Mouse (Mus musculus) frontal cortex, postnatal 25 days (tissue): Measurements from ENCODE around the gene Kcnj2.
A peak's percentile ranks its signal among the peaks of the same experiment; 100 is the strongest.

Experiments used
- DNase-seq, 2 experiments: peaks; one replicate each; pipeline ENCODE4 v3.0.0; 2022; ENCODE audit warnings: low spot score in 2 of 2

Kcnj2 gene

DNA sequence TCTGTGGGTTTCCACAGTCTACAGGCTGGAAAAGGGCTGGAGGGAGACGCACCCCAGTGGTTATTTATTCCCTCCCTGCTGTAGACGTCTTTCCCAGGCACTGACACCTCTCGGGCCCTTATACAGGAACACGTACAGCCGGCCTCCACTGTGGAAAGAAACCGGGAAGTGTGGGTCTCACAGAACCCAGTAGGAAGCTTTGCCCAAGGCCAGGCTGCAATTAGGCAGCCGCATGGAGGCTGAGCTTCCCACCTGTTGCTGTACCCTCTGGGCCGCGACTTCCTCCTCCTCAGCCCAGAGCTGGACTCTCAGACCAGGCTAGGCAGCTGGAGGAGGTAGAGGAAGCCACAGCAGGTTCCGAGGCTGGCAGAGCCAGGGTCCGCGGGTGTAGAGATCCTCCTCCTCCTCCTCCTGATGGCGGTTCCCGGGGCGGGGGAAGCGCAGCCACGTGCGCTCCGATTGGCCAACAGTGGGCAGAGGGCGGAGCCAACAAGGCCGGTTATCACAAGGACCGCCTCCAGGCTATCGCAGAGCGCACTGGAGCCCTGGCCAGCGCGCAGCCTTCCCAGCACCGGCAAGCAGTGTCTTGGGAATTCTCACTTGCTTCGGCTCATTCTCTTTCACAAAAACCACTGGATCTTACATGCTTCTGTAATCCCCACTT lies at the start of gene Kcnj2:
Gene Kcnj2, plus strand, starts transcription at position 530 of the 664 bp plus-strand sequence.
- DNase-seq: peak; percentile 78 to 85

DNA sequence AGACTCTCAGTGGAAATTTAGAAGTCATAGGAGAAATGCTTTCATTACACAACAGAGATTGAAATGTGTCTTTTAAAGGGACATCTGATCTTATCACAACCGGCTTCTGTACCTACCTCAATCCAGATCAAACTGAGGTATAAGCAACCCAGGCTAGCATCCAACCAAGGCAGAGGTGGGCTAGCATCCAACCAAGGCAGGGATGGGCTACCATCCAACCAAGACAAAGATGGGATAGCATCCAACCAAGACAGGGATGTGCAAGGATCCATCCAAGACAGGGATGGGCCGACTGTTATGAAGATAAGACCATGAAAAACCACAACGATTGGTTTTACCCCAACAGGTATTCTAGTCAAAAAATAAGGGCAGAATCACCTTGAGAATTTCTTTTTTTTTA lies 49.8 kb upstream of the Kcnj2 start:
- DNase-seq: no peak

DNA sequence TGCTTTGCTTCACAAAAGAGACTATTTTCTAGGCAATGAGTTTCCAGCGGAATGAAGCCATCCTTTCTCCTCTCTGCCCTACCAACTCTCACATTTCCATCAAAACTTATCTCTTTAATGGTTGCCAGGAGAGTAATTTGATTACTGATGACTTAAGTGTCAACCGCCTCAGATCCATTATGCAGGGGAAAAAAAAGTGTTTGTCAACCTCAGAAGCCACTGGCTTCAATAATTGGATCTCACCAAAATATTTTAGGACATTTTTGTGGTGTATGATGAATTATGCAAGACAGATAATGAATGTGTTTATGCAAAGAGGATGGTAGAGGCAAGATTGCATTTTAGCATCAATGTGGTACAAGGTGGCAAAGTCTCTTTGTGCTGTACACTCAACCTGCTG lies 45.8 kb upstream of the Kcnj2 start:
- DNase-seq: no peak

DNA sequence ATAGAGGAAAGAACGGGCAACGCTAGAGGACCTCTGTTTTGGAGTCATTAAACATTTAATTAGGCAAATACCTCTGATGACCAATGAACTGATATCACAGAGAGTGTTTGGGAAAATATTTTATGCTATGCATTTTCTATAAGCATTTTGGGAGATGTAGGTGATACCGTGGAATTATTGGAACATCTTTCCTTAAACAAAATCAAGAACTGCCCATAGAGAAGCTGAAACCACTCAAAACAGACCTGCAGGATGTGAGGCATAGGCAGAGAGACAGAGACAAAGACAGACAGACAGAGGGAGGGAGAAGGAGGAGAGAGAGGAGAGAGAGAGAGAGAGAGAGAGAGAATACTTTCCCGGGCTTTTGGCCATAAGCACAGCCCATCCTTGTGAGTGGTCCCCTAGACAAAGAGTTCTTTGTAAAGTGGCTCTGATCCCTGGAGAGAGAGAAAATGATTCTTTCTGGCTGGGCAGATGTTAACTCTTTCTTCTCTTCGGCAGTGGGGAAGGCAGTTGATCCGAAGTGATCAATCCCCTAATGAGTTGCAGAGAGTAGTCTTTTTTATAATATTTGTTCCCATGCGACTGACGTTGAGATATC lies 43.2 kb upstream of the Kcnj2 start:
- DNase-seq: no peak

DNA sequence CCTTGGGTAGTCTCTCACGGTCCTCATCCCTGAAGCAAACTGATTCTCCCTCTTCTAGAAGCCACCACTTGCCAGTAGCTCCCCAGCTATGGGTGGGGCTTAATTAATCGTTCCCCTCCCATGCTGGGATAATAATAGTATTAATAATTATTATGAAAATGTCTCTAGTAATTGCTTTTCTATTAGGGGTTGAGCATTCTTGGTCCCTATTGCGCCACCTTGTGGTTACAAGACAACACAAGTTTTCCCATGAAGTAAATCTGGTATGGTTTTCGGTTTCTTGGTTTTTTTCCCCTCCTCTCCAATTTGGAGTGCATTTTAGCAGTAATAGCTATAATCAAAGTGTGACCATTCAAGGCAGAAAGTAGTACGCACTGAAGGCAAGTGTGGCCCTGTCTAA lies 23.8 kb upstream of the Kcnj2 start:
- DNase-seq: no peak

DNA sequence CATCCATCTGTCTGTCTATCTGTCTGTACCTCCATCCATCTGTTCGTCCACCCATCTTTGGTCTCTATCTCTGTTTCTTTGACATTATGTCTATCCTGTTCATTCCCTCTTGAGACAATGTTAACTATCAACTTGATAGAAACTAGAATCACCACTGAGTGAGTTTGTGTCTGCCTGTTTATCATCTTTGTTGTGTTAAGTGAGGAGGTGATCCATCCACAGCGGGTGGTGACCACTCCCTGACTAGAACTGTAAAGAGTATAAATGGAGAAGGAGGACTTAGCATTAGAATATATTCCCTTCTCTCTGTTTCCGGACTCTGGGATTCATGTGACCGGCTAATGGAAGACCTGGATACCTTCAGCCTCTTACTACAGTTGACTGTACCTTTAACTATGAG lies 22.7 kb upstream of the Kcnj2 start:
- DNase-seq: no peak

DNA sequence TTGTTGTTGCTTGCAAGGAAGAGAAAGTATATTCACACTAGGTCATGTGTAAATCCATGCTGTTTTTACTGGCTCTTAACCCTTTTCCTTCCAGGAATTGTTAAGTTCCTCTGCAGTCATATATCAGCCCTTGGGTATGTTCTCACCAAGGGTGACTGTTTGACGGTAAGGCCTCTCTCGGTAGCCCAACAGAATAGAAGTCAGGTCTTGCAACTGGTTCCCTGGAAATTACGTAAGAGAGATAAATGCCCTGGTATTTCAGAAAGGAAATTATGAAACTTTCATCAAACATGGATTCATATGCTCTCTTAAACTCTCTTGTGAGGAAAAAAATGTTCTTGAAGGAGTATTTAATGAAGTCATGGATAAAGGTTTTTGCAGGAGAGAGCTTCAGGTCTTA lies 11.7 kb upstream of the Kcnj2 start:
- no peak for DNase-seq

DNA sequence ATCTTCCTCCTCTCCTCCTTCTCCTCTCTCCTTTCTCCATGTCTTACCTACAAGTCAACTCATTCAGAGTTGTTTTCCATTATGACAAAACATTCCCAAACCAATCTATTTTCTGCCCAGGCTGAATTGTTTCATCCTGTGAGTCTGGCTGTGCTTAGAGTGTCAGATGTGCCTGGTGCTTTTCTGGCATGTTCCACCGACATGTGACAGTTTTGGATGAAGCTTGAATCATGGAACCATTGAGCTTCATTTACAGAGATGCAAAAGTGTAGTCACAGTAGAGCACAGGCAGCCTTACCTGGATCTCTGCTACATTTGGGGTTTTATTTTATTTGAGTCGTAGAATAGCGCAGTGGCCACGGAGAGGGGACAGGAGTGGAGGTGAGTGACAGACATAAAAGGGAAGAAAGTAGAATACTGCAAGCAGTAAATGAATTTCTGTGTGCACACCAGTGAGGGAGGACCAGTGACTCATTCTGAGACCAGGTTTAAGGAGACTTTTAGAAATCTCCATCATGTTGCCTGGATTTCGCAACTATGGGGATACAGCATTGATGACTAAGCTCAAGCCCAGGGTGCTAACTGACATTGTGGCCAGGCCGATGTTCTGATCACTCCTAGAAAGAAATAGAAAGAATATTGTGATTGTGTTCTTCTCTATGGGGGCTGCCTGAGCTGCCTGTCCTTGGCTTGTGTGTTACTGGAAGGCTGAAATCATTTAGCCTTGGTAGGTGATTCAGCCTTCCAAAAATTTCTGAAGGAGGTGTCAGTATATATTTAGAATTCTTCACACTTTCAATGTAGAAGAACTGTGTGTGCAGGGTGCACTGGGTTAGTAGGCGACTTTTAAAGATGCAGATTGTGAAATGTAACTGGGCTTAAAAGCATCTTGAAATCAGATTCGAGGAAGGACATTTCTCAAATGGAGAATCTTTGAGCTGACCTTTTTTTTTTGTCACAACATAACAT lies 10.8 kb upstream of the Kcnj2 start:
- DNase-seq: no peak

DNA sequence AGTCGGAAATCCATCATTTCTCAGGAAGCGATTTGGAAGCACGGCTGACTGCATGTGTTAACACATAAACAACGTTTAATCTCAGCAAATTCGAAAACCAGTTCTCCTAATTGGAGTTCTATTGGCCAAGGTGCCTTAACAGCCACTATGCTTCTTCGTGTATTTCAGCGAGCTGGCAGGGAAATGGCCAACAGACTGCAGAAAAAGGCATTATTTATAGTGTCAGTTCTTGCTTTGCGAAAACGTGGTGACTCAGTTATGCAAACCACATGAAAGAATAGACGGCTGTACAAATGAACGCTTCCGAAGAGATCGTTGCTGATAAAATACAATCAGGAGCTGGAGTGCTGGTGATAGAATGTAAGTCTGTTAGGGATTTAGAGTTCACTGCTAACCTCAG lies 9.9 kb upstream of the Kcnj2 start:
- DNase-seq: no peak

DNA sequence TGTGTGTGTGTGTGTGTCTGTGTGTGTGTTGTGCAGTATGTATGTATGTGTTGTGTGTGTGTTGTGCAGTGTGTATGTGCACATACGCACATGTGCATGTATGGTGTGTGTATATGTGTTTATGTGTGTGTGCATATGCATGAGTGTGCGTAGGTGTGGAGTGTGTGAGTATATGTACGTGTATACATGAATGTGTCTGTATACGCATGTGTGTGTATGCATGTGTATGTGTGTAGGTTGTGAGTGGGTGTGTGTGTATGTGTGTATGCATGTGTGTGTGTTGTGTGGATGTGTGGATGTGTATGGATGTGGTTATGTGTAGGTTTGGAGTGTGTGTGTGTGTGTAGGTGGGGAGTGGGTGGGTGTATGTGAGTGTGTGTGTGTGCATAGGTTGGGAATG lies 8.5 kb upstream of the Kcnj2 start:
- DNase-seq: no peak

DNA sequence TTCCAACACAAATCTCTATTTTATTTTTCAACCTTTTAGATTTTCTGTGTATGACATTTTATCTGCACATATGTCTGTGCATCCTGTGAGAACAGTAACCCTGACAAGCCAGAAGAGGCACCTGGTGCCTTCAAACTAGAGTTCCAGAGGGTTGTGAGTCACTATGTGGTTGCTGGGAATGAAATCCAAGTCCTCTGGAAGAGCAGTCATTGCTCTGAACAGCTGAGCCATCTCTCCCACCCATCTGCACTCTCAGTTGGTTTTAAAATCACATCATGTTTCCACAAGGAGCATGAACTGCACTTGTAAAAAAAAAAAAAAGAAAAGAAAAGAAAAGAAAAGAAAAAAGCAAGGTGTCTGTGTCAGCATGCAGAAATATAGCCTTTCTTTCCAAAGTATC lies 6.5 kb upstream of the Kcnj2 start:
- no peak for DNase-seq

DNA sequence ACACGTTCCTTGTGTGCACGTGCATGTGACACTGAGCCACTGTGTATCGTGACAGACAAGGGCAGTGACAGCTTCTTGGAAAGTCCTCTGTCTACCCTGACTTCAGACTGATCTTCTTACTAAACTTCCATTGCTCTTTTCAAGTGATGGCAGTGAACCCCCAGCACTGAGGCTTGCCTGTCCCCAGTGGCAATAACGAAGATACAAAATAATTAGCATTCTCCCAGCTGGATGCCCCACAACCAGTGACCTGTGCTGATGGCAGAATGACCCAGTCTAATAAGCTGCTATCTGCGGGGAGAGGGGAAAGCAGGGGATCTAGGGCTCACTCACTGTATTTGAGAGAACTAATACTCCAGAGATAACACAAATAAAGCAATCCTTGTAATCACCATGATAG lies 5.7 kb upstream of the Kcnj2 start:
- no peak for DNase-seq

DNA sequence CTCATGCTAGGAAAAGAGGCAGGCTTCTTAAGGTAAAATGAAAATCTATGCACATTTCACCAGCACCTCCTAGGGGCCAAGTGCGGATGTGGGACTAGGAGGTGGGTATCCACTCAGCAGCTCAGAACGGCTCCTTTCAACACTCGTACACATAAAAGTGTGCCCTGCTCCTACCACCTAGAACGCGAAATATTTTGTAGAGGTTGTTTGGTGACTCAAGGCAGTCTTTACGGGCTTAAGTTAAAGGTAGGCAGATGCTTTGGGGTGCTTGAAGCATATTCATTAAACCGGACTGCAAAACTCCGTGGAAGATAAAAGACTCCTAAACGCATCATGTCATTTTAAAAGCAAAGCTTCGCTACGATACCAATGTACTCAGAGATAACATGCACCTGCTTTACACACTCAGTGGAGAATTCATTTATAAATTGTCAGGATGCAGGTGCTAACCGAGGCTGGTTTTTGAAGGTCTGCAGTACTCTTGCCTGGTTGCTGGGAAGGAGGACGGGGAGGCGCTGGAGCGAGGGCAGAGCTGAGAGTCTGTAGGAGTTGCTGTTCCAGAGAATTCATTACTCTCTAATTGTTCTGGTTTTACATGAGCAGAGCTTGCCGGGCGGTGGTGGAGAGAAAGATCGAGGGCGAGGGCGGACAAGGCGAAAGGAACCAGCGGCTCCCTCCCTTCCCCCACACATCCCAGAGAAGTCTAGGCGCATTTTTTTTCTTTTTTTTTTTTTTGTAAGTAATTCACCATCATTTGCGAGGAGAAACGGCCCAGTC lies 1.0 kb upstream of the Kcnj2 start:
- DNase-seq: peak; percentile 38 to 48

DNA sequence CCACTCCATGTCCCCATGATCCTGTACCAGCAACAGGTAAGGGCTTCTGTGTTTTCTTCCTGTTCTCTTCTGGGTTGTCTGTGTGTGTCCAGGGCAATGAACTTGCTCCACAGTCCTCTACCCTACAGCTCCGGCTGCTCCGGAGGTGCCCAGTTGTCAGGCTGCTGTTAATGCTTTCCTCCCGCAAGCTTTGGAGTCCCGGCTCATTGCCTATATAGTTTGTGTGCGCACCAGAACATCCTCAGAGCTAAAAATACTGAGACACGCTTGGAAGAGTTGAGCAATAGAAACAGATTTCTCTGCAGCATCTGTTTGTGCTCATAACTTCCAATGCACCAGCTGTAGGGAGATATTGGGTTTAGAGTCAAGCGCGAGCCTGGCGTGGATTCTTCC lies 331 bp downstream of the Kcnj2 start:
- no peak for DNase-seq

DNA sequence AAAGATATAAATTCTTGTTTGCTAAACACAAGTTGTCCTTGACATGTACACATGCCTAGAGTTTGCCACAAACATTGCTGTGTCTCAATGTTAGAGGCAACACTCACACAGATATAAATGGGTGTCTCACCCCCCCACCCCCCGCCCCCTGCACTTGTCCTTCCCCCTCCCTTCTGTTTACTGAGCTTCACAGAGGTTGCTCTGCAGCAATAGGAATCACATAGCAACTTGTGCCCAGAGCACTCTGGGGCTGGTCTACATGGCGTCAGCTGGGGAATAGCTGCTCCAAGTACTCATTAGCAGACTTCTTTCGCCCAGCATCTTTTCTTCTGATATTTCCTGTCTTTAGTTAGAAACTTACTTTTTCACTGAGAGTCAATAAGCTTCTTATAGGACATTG lies 1.8 kb downstream of the Kcnj2 start:
- no peak for DNase-seq

DNA sequence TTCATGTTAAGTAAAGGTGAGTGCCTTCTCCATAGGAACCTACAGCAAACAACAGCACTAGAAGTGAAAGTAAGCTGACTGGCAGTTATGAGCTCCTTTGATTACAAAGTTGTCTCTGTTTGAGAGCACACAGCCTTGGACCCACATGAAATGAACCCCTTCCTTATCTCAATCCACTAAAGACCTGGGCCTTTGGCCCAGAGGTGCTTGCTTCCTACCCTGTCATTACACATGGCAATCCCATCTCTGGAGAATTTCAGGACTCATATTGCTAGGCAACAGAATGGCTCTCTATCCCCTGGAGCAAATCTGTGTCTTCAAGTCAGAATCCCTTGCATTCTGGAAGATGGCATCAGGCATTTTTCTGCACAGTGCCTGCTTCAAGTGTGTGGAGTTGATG lies 4.5 kb downstream of the Kcnj2 start:
- DNase-seq: no peak

DNA sequence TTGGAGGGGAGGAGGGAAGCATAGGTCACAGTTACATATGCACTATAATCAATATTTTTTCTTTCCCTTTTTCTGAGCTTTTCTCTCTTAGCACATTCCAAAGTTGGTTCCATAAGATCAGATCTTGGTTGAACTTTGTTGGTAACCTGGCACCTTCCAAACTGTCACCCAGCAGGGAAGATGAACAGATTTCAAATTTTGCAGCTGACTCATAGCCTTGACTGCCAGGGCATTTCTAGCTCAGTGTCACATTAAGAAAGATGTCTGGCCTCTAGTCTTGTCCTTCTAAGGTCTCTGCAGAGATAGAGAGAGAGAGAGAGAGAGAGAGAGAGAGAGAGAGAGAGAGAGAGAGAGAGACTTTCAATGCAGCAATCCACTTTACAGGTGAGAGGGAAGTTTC lies 8.2 kb downstream of the Kcnj2 start:
- no peak for DNase-seq

DNA sequence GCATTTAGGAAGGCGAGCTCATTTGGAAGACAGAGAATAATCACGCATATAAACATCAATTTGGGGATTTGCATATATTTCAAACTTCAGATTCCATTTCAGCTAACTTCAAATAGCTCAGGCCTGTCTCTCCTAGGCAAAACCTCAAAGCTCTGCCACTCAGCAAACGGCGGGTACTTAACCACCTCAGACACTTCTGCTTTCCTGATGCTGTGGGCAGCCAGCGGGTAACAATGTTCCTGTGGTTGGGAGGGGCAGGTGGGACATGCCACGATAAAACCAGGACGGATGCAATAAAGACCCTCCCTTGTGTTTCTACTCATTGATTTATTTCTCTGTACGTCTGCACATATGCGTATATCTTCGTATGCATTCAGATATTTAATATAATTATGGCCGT lies 12.1 kb downstream of the Kcnj2 start:
- no peak for DNase-seq

DNA sequence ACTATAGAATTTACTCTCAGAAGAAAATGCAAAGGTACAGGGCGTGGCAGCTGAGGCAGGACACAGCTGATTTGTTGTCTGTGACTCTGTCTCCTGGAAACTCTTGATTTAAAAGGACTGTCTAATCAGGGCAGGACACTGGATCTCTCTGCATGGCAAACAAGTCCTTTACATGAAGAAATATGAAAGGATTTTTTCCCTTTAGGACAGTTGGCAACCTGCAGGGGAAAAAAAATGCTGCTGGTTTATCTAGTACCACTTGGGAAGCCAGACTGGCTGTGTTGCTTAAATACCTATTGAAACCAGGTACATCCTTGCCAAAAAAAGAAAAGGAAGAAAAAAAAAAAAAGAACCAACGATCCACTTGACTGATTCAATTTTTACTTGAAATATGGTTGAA lies 17.0 kb downstream of the Kcnj2 start:
- DNase-seq: no peak

DNA sequence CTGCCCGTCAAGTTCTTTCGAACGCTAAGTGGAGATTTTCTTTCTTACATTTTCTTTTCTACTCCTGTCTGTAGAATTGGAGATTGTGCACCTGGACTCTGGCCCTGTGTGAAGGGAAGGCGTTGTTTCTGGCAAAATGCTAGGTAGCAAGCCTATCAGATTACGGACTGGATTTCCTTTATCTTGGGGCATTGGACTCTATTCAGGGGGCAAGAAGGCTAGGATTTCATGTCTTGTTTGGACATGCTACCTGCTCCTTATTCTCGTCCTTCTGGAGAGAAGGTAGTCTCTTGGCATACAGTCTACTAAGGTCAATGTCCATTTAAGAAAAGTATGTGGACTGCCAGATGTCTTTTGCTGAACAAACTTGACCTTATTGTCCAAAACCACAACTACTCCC lies 21.0 kb downstream of the Kcnj2 start:
- no peak for DNase-seq

DNA sequence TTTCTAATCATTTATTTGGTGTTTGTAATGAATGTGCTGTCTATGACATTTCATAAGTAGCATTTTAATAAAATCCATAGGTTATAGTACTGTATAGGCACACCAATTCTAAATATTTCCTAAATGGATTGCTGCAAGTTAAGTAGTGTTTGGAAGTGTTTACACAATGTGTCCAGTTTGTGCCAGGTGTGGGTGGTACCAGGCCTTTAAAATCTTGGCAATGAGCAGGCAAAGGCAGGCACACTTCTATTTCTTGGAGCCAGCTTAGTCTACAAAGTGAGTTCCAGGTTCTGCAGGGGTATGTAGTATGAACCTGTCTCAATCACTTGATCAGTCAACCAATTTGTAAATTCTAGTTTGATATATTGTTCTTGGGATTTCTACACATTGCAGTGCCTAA lies 22.3 kb downstream of the Kcnj2 start:
- no peak for DNase-seq

DNA sequence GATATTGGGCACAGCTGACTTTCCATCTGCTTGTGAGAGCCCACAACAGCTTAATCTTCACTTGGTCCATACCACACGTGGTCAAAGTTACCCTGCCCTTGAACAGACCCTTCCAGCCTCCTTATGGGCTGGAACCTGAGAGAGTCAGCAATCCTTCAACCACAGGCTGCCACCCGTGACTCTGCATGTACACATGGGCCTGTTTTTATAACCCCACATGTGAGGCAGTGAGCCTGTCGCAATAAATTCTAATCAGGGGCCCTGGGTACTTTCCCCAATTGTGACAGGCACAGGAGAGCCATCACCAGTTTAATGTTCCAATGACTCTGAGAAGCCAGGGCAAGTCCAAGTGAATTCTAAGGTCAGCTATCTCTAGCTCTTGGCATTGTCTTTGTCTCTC lies 22.8 kb downstream of the Kcnj2 start:
- DNase-seq: no peak
